Mouse (Mus musculus) c-Kit-positive CD71-positive TER-119-negative erythroid progenitor cells, embryonic 14.5 days (primary cell): Measurements from ENCODE around the gene Wls.

Experiments used
- DNase-seq: peaks from one replicate; pipeline ENCODE4 v3.0.0-alpha.2; 2013; ENCODE audit warnings: low read depth

The Wls gene

GRCm38 (mm10) chr3:159839481-159839880 is at the start of gene Wls:
Wls (plus strand) TSS chr3:159839672.
- DNase-seq = peak; percentile 33

GRCm38 (mm10) chr3:159789781-159790180 is 49.7 kb upstream of the Wls start:
- no peak for DNase-seq

GRCm38 (mm10) chr3:159831535-159831934 is 7.9 kb upstream of the Wls start:
- DNase-seq = no peak

DNA sequence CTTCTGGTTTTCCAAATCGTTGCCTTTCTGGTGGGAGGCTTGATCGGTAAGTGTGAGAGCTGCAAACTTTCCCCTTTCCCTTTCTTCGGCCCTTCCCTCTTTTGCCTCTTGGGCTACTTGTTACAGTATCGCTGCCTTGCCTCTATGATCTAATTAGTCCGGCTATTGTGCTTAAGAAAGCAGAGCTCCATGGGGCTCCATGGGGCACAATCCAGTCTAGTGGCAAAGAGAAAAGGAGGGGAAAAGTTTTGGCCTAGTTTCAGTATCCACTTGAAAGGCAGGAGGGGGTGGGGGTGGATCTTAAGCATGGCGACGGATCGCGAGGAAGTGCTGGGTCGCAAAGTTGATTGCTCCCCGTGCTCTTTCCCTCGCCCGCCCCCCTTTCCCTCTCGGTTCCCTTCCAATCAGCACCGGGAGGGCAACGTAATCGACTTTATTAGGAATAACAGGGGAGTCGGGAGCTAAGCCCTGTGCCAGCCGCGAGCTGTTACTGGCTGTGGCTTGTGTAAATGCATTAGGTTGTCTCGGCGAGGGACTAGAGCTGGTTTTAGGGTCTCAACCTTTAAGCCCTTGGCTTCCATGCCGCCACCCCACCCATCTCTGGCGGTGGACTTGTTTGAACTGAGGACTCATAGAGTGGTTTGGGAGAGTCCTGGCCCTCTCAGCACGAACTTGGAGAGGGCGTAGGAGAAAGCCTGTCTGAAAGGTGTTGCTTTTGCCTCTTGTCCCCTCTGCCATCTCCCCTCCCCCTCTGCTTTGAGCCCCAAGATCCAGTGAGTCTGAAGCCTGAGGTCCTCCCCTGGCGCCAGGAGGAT is 737 bp downstream of the Wls start:
- peak; percentile 13 for DNase-seq

GRCm38 (mm10) chr3:159840817-159841390 is 1.4 kb downstream of the Wls start:
- no peak for DNase-seq

DNA sequence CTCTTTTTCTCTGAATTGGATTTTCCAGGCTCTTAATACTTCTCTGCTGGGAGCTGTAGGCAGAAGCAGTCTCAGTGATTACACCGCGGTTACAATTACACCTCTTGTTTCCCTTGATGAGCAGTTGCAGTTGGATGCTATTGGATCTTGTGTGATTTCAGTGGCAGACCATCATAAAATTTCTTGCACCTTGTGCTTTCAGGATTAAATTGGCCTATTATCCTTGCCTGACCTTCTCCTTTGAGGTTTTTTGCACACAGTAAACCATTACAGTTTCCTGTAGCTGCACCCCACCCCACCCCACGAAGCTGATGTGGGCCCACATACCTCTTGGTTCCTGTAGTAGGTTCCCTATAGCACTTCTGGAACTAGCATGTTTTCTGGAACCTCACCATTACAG is 2.0 kb downstream of the Wls start:
- no peak for DNase-seq

DNA sequence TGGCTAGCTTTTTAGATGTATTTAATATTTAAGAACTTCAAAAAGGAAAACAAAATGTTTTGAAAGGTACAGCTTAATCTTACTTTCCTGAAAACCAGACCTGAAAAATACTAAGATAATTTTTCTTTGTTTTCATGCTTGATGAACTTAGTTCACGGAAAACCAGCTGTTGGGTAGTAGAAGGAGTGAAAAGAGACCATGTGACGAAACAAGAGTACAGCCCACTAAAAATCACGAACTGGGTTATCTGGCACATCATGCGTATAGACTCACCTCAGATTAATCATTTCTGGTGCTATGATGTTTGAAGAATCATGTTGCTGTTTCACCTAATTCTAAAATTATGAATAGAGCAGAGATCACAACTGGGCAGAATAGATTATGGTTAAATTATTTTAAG is 3.7 kb downstream of the Wls start:
- DNase-seq = no peak

- no peak for DNase-seq
Observed at GRCm38 (mm10) chr3:159847410-159848016, 8.0 kb downstream of the Wls start.

- DNase-seq = no peak
Observed at GRCm38 (mm10) chr3:159848156-159848555, 8.7 kb downstream of the Wls start.

DNA sequence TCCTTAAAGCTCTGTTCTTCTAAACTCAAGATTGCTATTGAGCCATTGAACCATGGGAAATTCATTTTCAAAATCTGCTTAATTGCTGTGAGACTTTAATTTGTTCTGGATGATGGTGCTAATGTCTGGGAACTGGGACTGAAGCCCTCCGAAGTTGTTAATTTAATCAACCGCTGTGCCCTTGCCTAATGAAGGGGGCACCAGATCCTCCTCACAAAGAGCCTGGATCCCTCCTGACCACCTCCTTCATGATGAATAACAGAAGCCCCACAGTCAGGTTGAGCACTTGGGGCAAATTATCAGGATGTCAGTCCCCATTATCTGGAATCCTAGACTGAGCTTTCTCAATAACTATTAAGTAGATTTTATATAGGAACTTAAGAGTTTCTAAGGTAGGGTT is 12.0 kb downstream of the Wls start:
- DNase-seq = no peak

DNA sequence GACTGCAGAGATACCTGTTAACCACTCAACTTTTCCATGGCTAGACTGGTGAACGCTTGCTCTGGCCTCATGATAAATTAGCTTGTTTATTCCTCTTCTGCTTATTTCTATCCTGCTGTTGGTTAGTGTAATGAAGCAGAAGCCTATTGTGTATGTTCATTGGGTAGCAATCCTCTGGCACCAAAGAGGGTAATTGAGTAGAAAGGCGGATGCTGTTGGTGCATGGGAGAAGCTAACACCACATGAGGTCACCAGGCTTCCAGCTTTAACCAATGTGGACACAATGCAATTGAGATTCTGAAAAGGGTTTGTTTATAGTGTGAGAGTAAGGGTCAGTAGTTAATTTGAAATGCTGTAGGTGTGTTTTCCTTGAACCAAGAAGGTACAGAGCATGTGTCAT is 12.5 kb downstream of the Wls start:
- DNase-seq = no peak

DNA sequence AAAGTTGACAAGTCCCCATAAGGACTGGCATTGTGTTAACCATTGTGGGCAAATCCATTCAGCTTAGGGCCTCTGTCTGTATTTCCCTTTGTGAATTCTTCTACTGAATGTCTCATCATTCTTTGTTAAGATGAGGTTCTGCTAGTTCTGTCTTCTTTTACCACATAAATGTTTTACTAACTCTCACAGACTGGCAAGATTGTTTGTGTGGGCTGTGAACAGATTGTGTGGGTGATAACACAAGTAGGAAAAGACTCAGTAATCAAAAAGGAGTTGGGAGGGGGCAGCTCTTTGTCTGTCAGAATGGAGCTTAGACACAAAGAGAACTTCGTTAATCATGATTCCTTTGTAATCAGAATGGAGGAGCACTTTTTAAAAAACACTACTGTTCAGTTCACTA is 17.6 kb downstream of the Wls start:
- no peak for DNase-seq

- DNase-seq = no peak
Observed at GRCm38 (mm10) chr3:159865691-159866090, 26.2 kb downstream of the Wls start.

DNA sequence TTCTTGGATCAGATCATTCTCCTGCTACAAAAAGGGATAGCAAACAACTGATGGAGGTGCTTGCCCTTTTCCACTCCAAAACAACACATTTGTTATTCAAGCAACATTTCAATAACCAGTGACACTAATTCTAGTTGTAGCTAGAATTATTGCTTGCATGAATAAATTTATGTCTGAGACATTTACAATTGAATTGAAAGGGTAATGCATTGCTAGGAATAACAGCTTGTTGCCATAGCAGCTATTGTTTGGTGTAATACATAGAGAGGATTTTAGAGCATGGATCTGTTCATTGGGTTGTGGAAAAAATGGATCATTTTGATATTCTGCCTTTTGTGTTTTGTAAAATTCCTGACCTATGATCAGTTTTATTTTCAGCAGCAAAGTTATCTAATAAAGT is 39.5 kb downstream of the Wls start:
- DNase-seq = no peak

DNA sequence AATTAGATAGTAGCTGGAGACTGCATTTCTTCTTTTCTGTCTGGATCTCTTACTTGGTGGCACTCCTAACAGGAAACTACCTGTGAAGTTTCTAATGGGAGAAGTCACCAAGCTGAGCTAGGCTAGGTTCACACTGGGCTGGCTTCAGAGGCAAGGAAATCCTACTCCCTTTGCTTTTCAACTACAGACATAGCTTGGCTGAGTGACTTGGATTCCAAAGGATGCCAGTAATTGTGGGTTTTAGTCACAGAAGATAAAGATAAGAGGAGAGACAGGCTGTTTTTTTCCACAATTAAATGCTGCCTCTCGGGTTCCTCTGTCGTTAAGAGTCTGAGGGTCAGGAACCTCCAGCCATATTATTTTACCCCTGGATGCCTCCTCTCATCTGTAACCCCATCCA is 43.9 kb downstream of the Wls start:
- no peak for DNase-seq

GRCm38 (mm10) chr3:159884802-159885201 is 45.3 kb downstream of the Wls start:
- no peak for DNase-seq

GRCm38 (mm10) chr3:159885271-159885670 is 45.8 kb downstream of the Wls start:
- DNase-seq = no peak

- no peak for DNase-seq
Observed at GRCm38 (mm10) chr3:159885781-159886400, 46.4 kb downstream of the Wls start.

GRCm38 (mm10) chr3:159890176-159891056 is 50.9 kb downstream of the Wls start:
- DNase-seq = no peak

GRCm38 (mm10) chr3:159891057-159891752 is 51.7 kb downstream of the Wls start:
- DNase-seq = no peak

DNA sequence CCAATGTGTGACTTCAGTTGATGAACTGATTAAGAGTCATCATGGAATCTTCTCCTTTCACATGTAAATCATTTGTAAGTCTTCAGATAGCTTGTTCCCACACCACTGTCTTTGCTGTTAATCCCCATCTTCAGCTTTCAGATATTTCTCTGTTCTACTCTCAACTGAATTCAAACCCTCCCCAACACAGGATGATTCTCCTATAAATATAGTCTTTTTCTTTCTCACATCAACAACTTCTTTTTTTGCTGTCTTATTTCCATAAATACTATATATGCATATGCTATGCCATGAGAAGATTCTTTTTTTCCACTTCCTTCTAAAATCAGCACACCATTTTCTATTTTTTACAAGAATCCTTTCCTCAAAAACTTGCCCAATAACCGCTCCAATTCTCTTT is 67.9 kb downstream of the Wls start:
- no peak for DNase-seq
